ENCODE assay signal across 10 mouse cellular contexts in the genomic region with DNA sequence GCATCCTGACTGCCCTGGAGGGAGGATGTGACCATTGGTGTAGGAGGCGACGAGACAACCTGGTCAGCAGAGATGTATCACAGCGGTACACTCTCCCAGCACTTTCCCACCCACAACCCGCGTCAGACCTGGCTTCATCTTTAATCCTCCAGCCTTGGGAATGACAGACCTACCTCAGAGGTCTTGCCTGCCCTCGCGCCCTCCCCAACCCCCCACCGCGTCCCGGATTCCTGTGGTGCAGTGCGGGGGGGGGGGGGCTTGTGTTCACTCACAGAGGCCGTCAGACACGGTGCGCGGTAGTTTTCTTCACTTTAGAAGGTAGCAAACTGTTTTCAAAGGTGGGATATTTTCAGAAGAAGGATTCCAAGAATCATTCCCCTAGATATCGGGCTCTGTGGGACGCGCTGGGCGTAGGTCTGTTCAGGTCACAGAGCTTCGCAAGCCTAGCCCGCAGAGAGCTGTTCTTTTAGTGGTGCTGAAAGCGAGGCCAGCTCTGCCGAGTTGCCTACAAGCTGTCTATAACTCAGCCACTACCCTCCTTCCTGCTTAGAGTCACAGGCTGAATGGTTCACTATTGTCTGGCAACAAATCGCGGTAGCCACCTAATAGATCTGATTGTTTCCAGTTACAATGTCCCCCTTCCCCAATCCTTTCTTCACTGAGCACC.
DNase-seq lines count a peak whose midpoint lies in the region; ATAC-seq and TF ChIP-seq lines count a peak whose summit lies in the region.
"Had no signal": no experiment of that assay in that cellular context is flagged by ENCODE, and none has a peak within 500 bp of the region (broad histone marks: within the 10 kb centered on the region; RNA-seq: fewer than 3 reads in every experiment).

No protein-coding gene starts in this region.

- peaks cover 91% of the 10 kb centered on the region for H3K27me3 ChIP-seq in E14TG2a.4 (ENCODE audit: insufficient read depth, low read length)
- peaks cover 55% of the 10 kb centered on the region for H3K27me3 ChIP-seq in limb, embryonic 11.5 days (ENCODE audit: control insufficient read depth, insufficient read depth, low read length)

- WGBS in limb, embryonic 11.5 days, result 4% methylated on average over 25 of the region's 25 CpGs

- no peak overlapping the region for H3K4me2 ChIP-seq in limb, embryonic 11.5 days (ENCODE audit: low read depth, severe bottlenecking)
- H3K4me2 ChIP-seq: embryonic facial prominence, embryonic 13.5 days had no signal

- ATAC-seq in limb, embryonic 11.5 days (ENCODE audit: insufficient number of reproducible peaks, low FRiP score, low TSS enrichment, low read depth), result no peak

- TF ChIP-seq CTCF in E14TG2a.4 (conservative IDR thresholded peaks at IDR 0.05; ENCODE audit: low read length), result no peak

- DNase-seq in kidney, postnatal 10 days, result peak; percentile 73
- no peak for DNase-seq in kidney, adult 11 months
- DNase-seq in ZHBTc4 (ENCODE audit: low read depth, low spot score), result peak; percentile 86
- DNase-seq in limb, embryonic 11.5 days (ENCODE audit: low spot score), result peak; percentile 82
- no peak for DNase-seq in left cerebral cortex, postnatal 36 days (ENCODE audit: low spot score in 2 of 2)
- no peak for DNase-seq in gastrocnemius, postnatal 4 days (ENCODE audit: low spot score in 2 of 2)
- DNase-seq in kidney, adult 18-20 months, result no peak
- DNase-seq: layer of hippocampus, postnatal 36 days had no signal

- no peaks in the 10 kb centered on the region; the same call in 1 of the 2 replicates for H3K9me3 ChIP-seq in E14TG2a.4 (ENCODE audit: low read length)
- H3K9me3 ChIP-seq in limb, embryonic 11.5 days (ENCODE audit: control insufficient read depth, low read length), result no peaks in the 10 kb centered on the region
- H3K9me3 ChIP-seq: embryonic facial prominence, embryonic 13.5 days had no signal

- no peak overlapping the region for H3K27ac ChIP-seq in limb, embryonic 11.5 days (replicated peaks; ENCODE audit: low read depth, low read length)
- H3K27ac ChIP-seq: embryonic facial prominence, embryonic 13.5 days had no signal

- H3K4me3 ChIP-seq in E14TG2a.4 (replicated peaks; ENCODE audit: low read length), result peak overlapping the region; percentile 67
- H3K4me3 ChIP-seq in limb, embryonic 11.5 days (ENCODE audit: low read depth, low read length), result no peak overlapping the region
- H3K4me3 ChIP-seq: embryonic facial prominence, embryonic 13.5 days had no signal

- intact Hi-C loops in left cerebral cortex, postnatal 36 days (cut with DNase I), result no loop called here

- peaks cover 41% of the 10 kb centered on the region for H3K4me1 ChIP-seq in E14TG2a.4 (replicated peaks; ENCODE audit: low read depth, low read length)
- no peaks in the 10 kb centered on the region for H3K4me1 ChIP-seq in limb, embryonic 11.5 days (ENCODE audit: control insufficient read depth, insufficient read depth, low read length)

- no peaks in the 10 kb centered on the region for H3K36me3 ChIP-seq in E14TG2a.4 (ENCODE audit: insufficient read depth, low read length)
- H3K36me3 ChIP-seq in limb, embryonic 11.5 days (ENCODE audit: control insufficient read depth, insufficient read depth, low read length), result no peaks in the 10 kb centered on the region
- H3K36me3 ChIP-seq: embryonic facial prominence, embryonic 13.5 days had no signal

- no peak overlapping the region for H3K9ac ChIP-seq in limb, embryonic 11.5 days (ENCODE audit: low read length)
- H3K9ac ChIP-seq: embryonic facial prominence, embryonic 13.5 days had no signal

Comparison
In these comparisons a context has a peak if more than half of its experiments do, and no peak if none do; other contexts are left out.
1. DNase-seq: peak in kidney, postnatal 10 days (single experiment), ZHBTc4 (single experiment) and limb, embryonic 11.5 days (single experiment); none in kidney, adult 11 months (single experiment), left cerebral cortex, postnatal 36 days (0 of 2), gastrocnemius, postnatal 4 days (0 of 2) and kidney, adult 18-20 months (single experiment).